Mouse (Mus musculus): ENCODE results near the gene Hipk1.

Gene Hipk1

GRCm38 (mm10) chr3:103746711-103747110, 44.7 kb downstream of the Hipk1 start:
- DNase-seq (ENCODE audit: low read depth), result no peak

GRCm38 (mm10) chr3:103745001-103745770, 46.2 kb downstream of the Hipk1 start:
- no peak for DNase-seq (ENCODE audit: low read depth)

GRCm38 (mm10) chr3:103743208-103743607, 48.2 kb downstream of the Hipk1 start:
- no peak for DNase-seq (ENCODE audit: low read depth)

GRCm38 (mm10) chr3:103740342-103740741, 51.0 kb downstream of the Hipk1 start:
- DNase-seq (ENCODE audit: low read depth), result no peak

GRCm38 (mm10) chr3:103739329-103739728, 52.0 kb downstream of the Hipk1 start, which contains the start of gene Gm10964:
TSS of gene Gm10964 (plus strand) at chr3:103739366.
- DNase-seq (ENCODE audit: low read depth), result no peak

GRCm38 (mm10) chr3:103737778-103738571, 53.4 kb downstream of the Hipk1 start, which contains the start of gene Olfml3:
TSS of gene Olfml3 (minus strand) at chr3:103738001.
- peak; percentile 75 for DNase-seq (ENCODE audit: low read depth)

GRCm38 (mm10) chr3:103737061-103737754, 54.2 kb downstream of the Hipk1 start:
- no peak for DNase-seq (ENCODE audit: low read depth)

- DNase-seq (ENCODE audit: low read depth), result no peak
Observed at GRCm38 (mm10) chr3:103735776-103736600, 55.4 kb downstream of the Hipk1 start.

GRCm38 (mm10) chr3:103734696-103735519, 56.5 kb downstream of the Hipk1 start:
- peak; percentile 94 for DNase-seq (ENCODE audit: low read depth)

- DNase-seq (ENCODE audit: low read depth), result no peak
Observed at GRCm38 (mm10) chr3:103733799-103734695, 57.3 kb downstream of the Hipk1 start.

GRCm38 (mm10) chr3:103733176-103733575, 58.2 kb downstream of the Hipk1 start:
- DNase-seq (ENCODE audit: low read depth), result no peak

- DNase-seq (ENCODE audit: low read depth), result no peak
Observed at GRCm38 (mm10) chr3:103732116-103732515, 59.2 kb downstream of the Hipk1 start.

- no peak for DNase-seq (ENCODE audit: low read depth)
Observed at GRCm38 (mm10) chr3:103729850-103730249, 61.5 kb downstream of the Hipk1 start.

GRCm38 (mm10) chr3:103727813-103728326, 63.5 kb downstream of the Hipk1 start:
- no peak for DNase-seq (ENCODE audit: low read depth)

- no peak for DNase-seq (ENCODE audit: low read depth)
Observed at GRCm38 (mm10) chr3:103726642-103727041, 64.7 kb downstream of the Hipk1 start.

GRCm38 (mm10) chr3:103724137-103724536, 67.2 kb downstream of the Hipk1 start:
- DNase-seq (ENCODE audit: low read depth), result no peak

GRCm38 (mm10) chr3:103718728-103719127, 72.6 kb downstream of the Hipk1 start:
- no peak for DNase-seq (ENCODE audit: low read depth)

- peak; percentile 71 for DNase-seq (ENCODE audit: low read depth)
Observed at GRCm38 (mm10) chr3:103716774-103717760, 74.3 kb downstream of the Hipk1 start.
